Mouse (Mus musculus) cerebellum, adult 11-12 months (tissue): Measurements from ENCODE around the gene Abcb6.

Source experiments
- DNase-seq: peaks from one replicate; pipeline ENCODE4 v3.0.0; 2022

Gene Abcb6

GRCm38 (mm10) chr1:75142301-75143261 lies 37.6 kb downstream of the Abcb6 start, which contains the start of the genes Cnppd1 and Retreg2:
Gene Cnppd1 (minus strand): TSS chr1:75142711.
Gene Retreg2 (plus strand): TSS chr1:75142778.
- peak; percentile 96 for DNase-seq

- DNase-seq: peak; percentile 56
Observed at GRCm38 (mm10) chr1:75141486-75142190, 38.6 kb downstream of the Abcb6 start.

- peak; percentile 28 for DNase-seq
Observed at GRCm38 (mm10) chr1:75140601-75141190, 39.5 kb downstream of the Abcb6 start.

- no peak for DNase-seq
Observed at GRCm38 (mm10) chr1:75138448-75138847, 41.7 kb downstream of the Abcb6 start.

- no peak for DNase-seq
Observed at GRCm38 (mm10) chr1:75136730-75137129, 43.5 kb downstream of the Abcb6 start.

- DNase-seq: no peak
Observed at GRCm38 (mm10) chr1:75136293-75136692, 43.9 kb downstream of the Abcb6 start.

- no peak for DNase-seq
Observed at GRCm38 (mm10) chr1:75133421-75134207, 46.6 kb downstream of the Abcb6 start, which contains the start of gene Slc23a3. Gene Slc23a3 (minus strand): TSS chr1:75133890.

- DNase-seq: no peak
Observed at GRCm38 (mm10) chr1:75128641-75129040, 51.6 kb downstream of the Abcb6 start.

- DNase-seq: no peak
Observed at GRCm38 (mm10) chr1:75125418-75125817, 54.8 kb downstream of the Abcb6 start.

GRCm38 (mm10) chr1:75124346-75125321 lies 55.6 kb downstream of the Abcb6 start, which contains the start of gene Nhej1:
Gene Nhej1 (minus strand): TSS chr1:75125200.
- DNase-seq: peak; percentile 92

- no peak for DNase-seq
Observed at GRCm38 (mm10) chr1:75122211-75122610, 58.0 kb downstream of the Abcb6 start.
